Mouse (Mus musculus) heart, adult 8-10 months (tissue): ENCODE data around the gene Gab1. TPM values are rescaled to one million over a fixed set of nuclear protein-coding genes. Genes with fewer than 3 reads are reported as not detected.

ENCODE experiments used
- DNase-seq: peaks from one replicate; pipeline ENCODE4 v3.0.0; 2022; ENCODE audit warnings: low spot score
- total RNA-seq, 4 experiments: library from RNA; stranded (reverse); gene quantifications; 2 replicates each; pipeline ENCODE4 v1.2.4; 2022

Gene Gab1
- total RNA-seq, 4 experiments from 2014 or later = 33.6 to 43.1 (median 40.6) TPM

- DNase-seq = no peak
Observed at GRCm38 (mm10) chr8:80810916-80811315, 69.4 kb downstream of the Gab1 start.

- DNase-seq = no peak
Observed at GRCm38 (mm10) chr8:80810442-80810841, 69.9 kb downstream of the Gab1 start.

- no peak for DNase-seq
Observed at GRCm38 (mm10) chr8:80807807-80808505, 72.4 kb downstream of the Gab1 start.

- no peak for DNase-seq
Observed at GRCm38 (mm10) chr8:80804066-80804619, 76.2 kb downstream of the Gab1 start.

GRCm38 (mm10) chr8:80798778-80799177 lies 81.5 kb downstream of the Gab1 start:
- no peak for DNase-seq

- DNase-seq = no peak
Observed at GRCm38 (mm10) chr8:80798198-80798777, 82.0 kb downstream of the Gab1 start.

- no peak for DNase-seq
Observed at GRCm38 (mm10) chr8:80796070-80796469, 84.2 kb downstream of the Gab1 start.

GRCm38 (mm10) chr8:80794585-80795509 lies 85.5 kb downstream of the Gab1 start:
- no peak for DNase-seq

- DNase-seq = no peak
Observed at GRCm38 (mm10) chr8:80793791-80794515, 86.4 kb downstream of the Gab1 start.

GRCm38 (mm10) chr8:80792214-80792613 lies 88.1 kb downstream of the Gab1 start:
- DNase-seq = no peak

- no peak for DNase-seq
Observed at GRCm38 (mm10) chr8:80789324-80789723, 91.0 kb downstream of the Gab1 start.

- DNase-seq = no peak
Observed at GRCm38 (mm10) chr8:80784559-80784958, 95.8 kb downstream of the Gab1 start.

- DNase-seq = no peak
Observed at GRCm38 (mm10) chr8:80783271-80783670, 97.0 kb downstream of the Gab1 start.

- no peak for DNase-seq
Observed at GRCm38 (mm10) chr8:80781338-80781737, 99.0 kb downstream of the Gab1 start.

GRCm38 (mm10) chr8:80780271-80780670 lies 100.0 kb downstream of the Gab1 start:
- DNase-seq = no peak

GRCm38 (mm10) chr8:80776436-80776835 lies 103.9 kb downstream of the Gab1 start:
- DNase-seq = peak; percentile 21

- DNase-seq = peak; percentile 45
Observed at GRCm38 (mm10) chr8:80772732-80773460, 107.4 kb downstream of the Gab1 start.

- no peak for DNase-seq
Observed at GRCm38 (mm10) chr8:80768451-80768850, 111.9 kb downstream of the Gab1 start.

- peak; percentile 83 for DNase-seq
Observed at GRCm38 (mm10) chr8:80753017-80753715, 127.2 kb downstream of the Gab1 start.

- no peak for DNase-seq
Observed at GRCm38 (mm10) chr8:80752429-80752828, 127.9 kb downstream of the Gab1 start.
